Mouse (Mus musculus) central nervous system, embryonic 11.5 days (tissue): Measurements from ENCODE around the gene Stard7. TPM values are rescaled to one million over a fixed set of nuclear protein-coding genes. Genes with fewer than 3 reads are reported as not detected.

Experiments used
- polyA plus RNA-seq: library from polyadenylated mRNA; depleted of rRNA; stranded (reverse); fragments of >200 nt; gene quantifications from 2 replicates; pipeline ENCODE4 v1.2.3, GENCODE M21; 2012; rRNA removed

Gene Stard7
- 73.8 and 107 TPM in 2 replicates for polyA plus RNA-seq

DNA sequence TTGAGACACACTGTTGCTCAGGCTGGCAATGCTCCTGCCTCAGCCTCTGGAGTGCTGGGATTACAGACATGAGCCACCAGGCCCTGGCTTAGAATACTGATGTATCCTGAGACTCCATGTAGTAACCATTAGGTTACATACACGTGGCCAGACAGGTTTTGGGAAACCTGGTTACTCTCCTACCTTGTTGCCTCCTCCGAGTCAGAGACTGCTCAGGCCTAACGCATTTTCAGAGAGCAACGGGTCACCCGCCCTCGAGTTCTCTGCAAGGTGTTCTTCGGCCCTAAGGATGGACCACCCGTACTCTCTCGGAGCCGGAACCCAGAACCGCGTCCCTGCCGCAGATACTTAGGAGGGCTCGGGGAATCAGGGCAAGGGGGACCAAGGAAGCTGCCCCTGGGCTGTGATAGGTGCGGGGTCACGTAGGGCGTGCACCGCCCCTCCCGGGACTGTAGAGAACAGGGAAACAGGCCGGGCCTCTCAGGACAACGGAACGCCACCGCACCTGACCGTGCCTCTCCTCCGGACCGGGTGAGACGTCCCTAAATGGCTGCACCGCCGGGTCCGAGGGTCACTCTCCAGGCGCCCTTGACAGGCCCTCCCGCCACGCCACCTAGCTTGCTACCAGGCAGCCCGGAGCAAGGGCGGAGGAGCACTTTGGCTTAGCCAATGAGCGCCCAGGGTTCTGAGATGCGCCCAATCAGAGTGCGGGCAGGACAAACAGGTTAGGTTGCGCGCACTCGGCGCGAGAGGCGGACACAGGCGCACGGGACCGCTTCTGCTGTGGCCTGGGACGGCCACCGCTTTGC, at the start of gene Stard7:
Gene Stard7, plus strand, starts transcription at position 728 of the 809 bp plus-strand sequence.

DNA sequence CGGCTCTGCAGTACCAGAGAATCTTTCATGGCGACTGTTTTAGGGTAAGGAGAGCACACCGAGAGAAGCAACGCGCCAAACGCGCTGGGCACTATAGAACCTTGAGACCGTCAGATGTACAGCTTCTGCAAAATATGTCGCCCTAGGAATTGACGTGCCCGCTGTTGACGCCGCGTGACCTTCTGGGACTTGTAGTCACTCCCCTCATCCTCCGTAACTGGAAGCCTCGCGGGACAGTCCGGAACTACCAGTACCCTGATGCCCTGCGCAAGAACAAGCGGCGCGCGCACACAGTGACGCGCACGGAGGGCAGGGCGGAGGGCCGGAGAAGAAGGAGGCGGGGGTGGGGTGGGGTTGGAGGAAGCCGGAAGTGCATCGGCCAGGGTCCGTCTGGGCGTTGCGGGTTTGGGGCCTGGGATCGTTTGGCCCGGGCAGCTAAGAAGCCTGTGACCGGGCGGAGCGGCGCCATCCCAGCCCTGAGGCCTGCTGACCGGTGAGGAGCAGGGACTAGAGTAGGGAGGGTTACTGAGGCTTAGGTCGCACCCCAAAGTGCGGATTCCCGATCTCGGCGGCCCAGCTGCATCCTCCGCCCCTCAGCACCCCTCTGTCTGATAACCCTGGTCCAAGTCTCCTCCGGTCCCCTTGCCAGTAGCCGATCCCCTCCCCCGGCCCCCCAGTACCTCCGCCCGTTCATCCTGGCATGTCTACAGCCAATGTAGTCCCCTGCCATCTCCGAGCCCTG, 22.3 kb upstream of the Stard7 start, which contains the start of the genes Ciao1 and Tmem127:
Gene Ciao1, minus strand, starts transcription at position 225 of the 742 bp plus-strand sequence.
Gene Tmem127, plus strand, starts transcription at position 317 of the 742 bp plus-strand sequence.

DNA sequence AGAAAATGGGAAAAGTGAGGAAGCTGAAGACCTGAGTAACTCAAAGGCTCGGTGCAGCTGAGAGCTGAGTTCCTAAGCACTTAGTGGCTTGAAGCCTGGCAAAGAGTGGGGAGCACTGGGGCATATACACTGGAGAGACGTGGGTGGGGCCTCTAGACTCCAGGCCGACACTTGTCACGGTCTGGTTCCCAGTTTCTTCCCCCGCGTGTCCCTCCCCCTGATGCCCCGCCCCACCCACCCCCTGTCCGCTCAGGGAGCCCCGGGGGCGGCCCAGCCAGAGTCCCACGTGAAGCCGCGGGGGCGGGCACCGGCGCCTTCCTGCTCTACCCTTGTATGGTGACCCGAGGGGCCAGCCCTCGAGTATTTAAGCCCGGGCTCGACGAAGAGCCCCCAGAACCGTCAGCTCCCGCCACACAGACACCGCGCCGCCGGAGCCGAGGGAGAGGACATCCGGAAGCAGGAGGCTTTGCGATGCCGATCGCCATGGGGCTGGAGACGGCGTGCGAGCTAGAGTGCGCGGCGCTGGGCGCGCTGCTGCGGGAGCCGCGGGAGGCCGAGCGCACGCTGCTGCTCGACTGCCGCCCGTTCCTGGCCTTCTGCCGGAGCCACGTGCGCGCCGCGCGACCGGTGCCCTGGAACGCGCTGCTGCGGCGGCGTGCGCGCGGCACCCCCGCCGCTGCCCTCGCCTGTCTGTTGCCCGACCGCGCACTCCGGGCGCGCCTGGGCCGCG, 65.9 kb downstream of the Stard7 start, which contains the start of gene Dusp2:
Gene Dusp2, plus strand, starts transcription at position 393 of the 730 bp plus-strand sequence.

DNA sequence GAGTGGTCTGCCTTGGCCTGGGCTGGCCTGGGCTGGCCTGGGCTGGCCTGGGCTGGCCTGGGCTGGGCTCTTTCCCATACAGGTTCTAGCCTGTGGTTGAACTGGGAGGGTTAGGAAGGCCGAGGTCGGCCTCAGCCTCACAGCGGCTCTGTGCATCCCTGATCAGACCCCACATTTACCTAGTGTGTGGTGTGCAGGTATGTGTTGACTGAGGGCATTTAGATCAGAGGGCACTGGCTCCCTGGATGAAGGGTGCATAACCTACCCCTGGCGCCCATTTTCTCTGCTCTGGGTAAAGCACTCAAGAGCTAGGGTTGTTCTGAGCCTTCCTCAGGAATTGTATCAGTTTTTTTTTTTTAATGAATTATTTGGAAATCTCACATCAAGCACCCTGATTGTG, 68.4 kb downstream of the Stard7 start, which contains the start of gene Astl:
Gene Astl, plus strand, starts transcription at position 224 of the 400 bp plus-strand sequence.

Other genes starting within 250 kb of the Stard7 start
- 17.7 and 20.8 TPM in 2 replicates for gene Blvra, start 199.6 kb upstream of the Stard7 start, polyA plus RNA-seq
- 72.3 and 76.4 TPM in 2 replicates for gene Ncaph, start 136.3 kb upstream of the Stard7 start, polyA plus RNA-seq
- 8.0 TPM in 2 replicates for gene Itpripl1, start 126.8 kb upstream of the Stard7 start, polyA plus RNA-seq
- gene 1810024B03Rik, start 61.9 kb upstream of the Stard7 start, polyA plus RNA-seq = 3.0 and 3.4 TPM in 2 replicates
- 103 and 129 TPM in 2 replicates for gene Snrnp200, start 61.8 kb upstream of the Stard7 start, polyA plus RNA-seq
- 65.2 and 92.8 TPM in 2 replicates for gene Ciao1, start 22.4 kb upstream of the Stard7 start, polyA plus RNA-seq
- 21.7 and 32.5 TPM in 2 replicates for gene Tmem127, start 22.3 kb upstream of the Stard7 start, polyA plus RNA-seq
- 3.9 and 4.0 TPM in 2 replicates for gene Dusp2, start 65.9 kb downstream of the Stard7 start, polyA plus RNA-seq
- gene Astl, start 68.4 kb downstream of the Stard7 start, polyA plus RNA-seq = not detected in 2 replicates
- 1.6 and 2.5 TPM in 2 replicates for gene Adra2b, start 93.0 kb downstream of the Stard7 start, polyA plus RNA-seq
- gene Gpat2, start 155.0 kb downstream of the Stard7 start, polyA plus RNA-seq = 0.16 and 0.27 TPM in 2 replicates
- gene Fahd2a, start 174.3 kb downstream of the Stard7 start, polyA plus RNA-seq = 19.9 and 31.3 TPM in 2 replicates